Mouse (Mus musculus): ENCODE results near the gene Kif1bp. TPM values are rescaled to one million over a fixed set of nuclear protein-coding genes. Genes with fewer than 3 reads are reported as not detected.
"Not testable (repeated sequence)": the region's sequence is repeated elsewhere in the genome, so short reads cannot be mapped to it uniquely, and the experiment has no call there.

The Kif1bp gene
- polyA plus RNA-seq, 1 experiment = 142 TPM

- Histone ChIP-seq H3K27ac (ENCODE audit: insufficient read depth, low read length) (no peak overlapping the region), H3K4me3 (ENCODE audit: insufficient read depth, low read length) (no peak overlapping the region), H3K4me1 (ENCODE audit: control insufficient read depth, insufficient read depth, low read length) (no peaks in the 10 kb centered on the region; the same call in 1 of the 2 replicates)
- TF ChIP-seq CTCF (IDR thresholded peaks at IDR 0.05; ENCODE audit: extremely low read depth, insufficient read depth, low read length) = no peak
- no peak for TF ChIP-seq POLR2A (IDR thresholded peaks at IDR 0.05; ENCODE audit: extremely low read depth, insufficient read depth, low read length)
Observed at GRCm38 (mm10) chr10:62592496-62592895, 14.2 kb upstream of the Kif1bp start.

DNA sequence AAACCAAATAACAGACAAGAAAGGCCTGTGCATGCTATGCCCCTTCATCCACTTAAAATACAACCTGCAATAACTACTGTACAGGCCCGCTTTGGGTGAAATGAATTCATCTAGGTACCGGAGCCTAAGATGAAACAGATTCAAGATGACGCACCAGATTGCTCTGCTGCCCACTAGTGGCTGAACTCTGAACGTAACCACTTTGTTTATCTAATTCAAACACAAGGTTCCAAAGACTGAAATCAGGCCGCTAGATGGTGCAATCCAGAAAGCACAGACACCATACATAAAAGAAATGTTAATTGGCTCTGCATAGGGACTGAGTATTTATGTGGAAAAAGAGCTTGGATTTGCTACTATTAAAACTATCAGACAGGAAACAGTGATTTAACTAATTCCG is 11.9 kb upstream of the Kif1bp start:
- H3K27ac ChIP-seq (ENCODE audit: insufficient read depth, low read length) = no peak overlapping the region
- no peaks in the 10 kb centered on the region; the same call in 1 of the 2 replicates for H3K4me1 ChIP-seq (ENCODE audit: control insufficient read depth, insufficient read depth, low read length)
- TF ChIP-seq CTCF (IDR thresholded peaks at IDR 0.05; ENCODE audit: extremely low read depth, insufficient read depth, low read length) = peak; percentile 93
- TF ChIP-seq POLR2A (IDR thresholded peaks at IDR 0.05; ENCODE audit: extremely low read depth, insufficient read depth, low read length) = no peak
- H3K4me3 ChIP-seq (ENCODE audit: insufficient read depth, low read length) = no peak overlapping the region

DNA sequence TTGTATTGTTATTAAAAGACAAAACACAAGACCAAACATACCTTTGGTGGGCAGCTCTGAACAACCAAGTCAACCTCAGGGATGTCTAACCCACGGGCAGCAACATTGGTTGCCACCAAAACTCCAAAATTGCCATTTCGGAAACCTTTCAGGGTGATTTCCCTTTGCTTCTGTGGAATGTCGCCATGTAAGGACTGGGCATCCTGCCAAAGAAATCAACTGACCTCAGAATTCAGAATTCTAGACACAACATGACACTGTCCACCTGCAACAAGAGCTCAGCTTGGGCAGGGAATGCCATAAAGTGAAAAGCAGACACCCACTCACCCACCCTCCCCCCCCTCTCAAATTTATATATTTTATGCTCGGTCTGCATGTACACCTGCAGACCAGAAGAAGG is 10.4 kb upstream of the Kif1bp start:
- no peak for TF ChIP-seq POLR2A (IDR thresholded peaks at IDR 0.05; ENCODE audit: extremely low read depth, insufficient read depth, low read length)
- no peak for TF ChIP-seq CTCF (IDR thresholded peaks at IDR 0.05; ENCODE audit: extremely low read depth, insufficient read depth, low read length)
- Histone ChIP-seq H3K4me3 (ENCODE audit: insufficient read depth, low read length) (no peak overlapping the region), H3K4me1 (ENCODE audit: control insufficient read depth, insufficient read depth, low read length) (no peaks in the 10 kb centered on the region; the same call in 1 of the 2 replicates), H3K27ac (ENCODE audit: insufficient read depth, low read length) (no peak overlapping the region)

DNA sequence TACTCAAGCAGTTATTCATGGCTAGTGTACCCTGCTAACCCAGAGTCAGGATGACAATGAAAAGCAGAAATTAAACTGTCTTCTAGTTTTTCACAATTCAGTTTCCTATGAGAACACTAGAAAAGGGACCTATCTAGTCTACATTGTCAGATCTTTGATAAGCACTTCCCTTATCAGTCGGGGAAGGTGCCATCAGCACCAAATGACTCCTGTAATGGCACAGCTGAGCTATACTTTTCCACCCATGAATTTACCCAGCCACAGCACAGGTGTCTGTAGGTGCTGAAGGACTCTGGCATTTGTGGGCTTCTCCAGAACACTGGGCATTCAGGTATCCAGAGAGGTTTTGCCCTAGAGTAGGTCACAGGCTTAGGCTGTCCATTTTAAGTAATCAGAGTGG is 5.0 kb upstream of the Kif1bp start:
- no peak overlapping the region for H3K27ac ChIP-seq (ENCODE audit: insufficient read depth, low read length)
- no peak overlapping the region for H3K4me3 ChIP-seq (ENCODE audit: insufficient read depth, low read length)
- TF ChIP-seq CTCF (IDR thresholded peaks at IDR 0.05; ENCODE audit: extremely low read depth, insufficient read depth, low read length) = no peak
- TF ChIP-seq POLR2A (IDR thresholded peaks at IDR 0.05; ENCODE audit: extremely low read depth, insufficient read depth, low read length) = no peak
- no peaks in the 10 kb centered on the region for H3K4me1 ChIP-seq (ENCODE audit: control insufficient read depth, insufficient read depth, low read length)

DNA sequence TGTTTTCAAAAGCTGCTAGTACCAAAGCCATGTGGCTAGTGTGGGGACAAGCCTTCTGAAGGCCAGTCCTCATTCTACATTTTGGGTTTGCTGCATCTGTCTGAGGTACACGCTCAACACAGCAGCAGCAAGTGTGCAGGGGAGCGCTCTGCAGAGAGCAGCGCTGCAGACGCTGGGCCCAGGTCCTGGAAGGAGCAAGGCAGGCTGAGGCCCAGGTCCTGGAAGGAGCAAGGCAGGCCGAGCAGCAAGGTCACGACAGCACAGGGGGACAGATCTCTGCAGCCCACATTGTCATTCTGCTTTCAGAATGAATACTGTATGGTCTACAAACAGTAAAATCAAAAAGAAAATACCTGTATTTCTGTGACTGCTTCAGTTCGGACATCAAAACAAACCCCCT is 4.4 kb upstream of the Kif1bp start:
- no peak overlapping the region for H3K4me3 ChIP-seq (ENCODE audit: insufficient read depth, low read length)
- TF ChIP-seq CTCF (IDR thresholded peaks at IDR 0.05; ENCODE audit: extremely low read depth, insufficient read depth, low read length) = no peak
- TF ChIP-seq POLR2A (IDR thresholded peaks at IDR 0.05; ENCODE audit: extremely low read depth, insufficient read depth, low read length) = no peak
- H3K27ac ChIP-seq (ENCODE audit: insufficient read depth, low read length) = no peak overlapping the region
- H3K4me1 ChIP-seq (ENCODE audit: control insufficient read depth, insufficient read depth, low read length) = no peaks in the 10 kb centered on the region

GRCm38 (mm10) chr10:62582263-62582662 is 4.0 kb upstream of the Kif1bp start:
- no peak overlapping the region for H3K27ac ChIP-seq (ENCODE audit: insufficient read depth, low read length)
- no peaks in the 10 kb centered on the region for H3K4me1 ChIP-seq (ENCODE audit: control insufficient read depth, insufficient read depth, low read length)
- no peak for TF ChIP-seq POLR2A (IDR thresholded peaks at IDR 0.05; ENCODE audit: extremely low read depth, insufficient read depth, low read length)
- TF ChIP-seq CTCF (IDR thresholded peaks at IDR 0.05; ENCODE audit: extremely low read depth, insufficient read depth, low read length) = no peak
- H3K4me3 ChIP-seq (ENCODE audit: insufficient read depth, low read length) = no peak overlapping the region

DNA sequence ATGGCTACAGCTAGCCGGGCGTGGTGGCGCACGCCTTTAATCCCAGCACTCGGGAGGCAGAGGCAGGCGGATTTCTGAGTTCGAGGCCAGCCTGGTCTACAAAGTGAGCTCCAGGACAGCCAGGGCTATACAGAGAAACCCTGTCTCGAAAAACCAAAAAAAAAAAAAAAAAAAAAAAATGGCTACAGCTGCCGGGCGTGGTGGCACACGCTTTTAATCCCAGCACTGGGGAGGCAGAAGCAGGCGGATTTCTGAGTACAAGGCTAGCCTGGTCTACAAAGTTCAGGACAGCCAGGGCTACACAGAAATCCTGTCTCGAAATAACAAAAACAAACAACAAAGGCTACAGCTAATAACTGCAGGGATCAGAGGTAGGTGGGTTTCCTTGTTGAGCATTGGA is 872 bp upstream of the Kif1bp start:
- not testable (repeated sequence) for H3K4me1 ChIP-seq (ENCODE audit: control insufficient read depth, insufficient read depth, low read length); H3K27ac ChIP-seq (ENCODE audit: insufficient read depth, low read length)

GRCm38 (mm10) chr10:62577673-62578337 is 452 bp downstream of the Kif1bp start:
- H3K4me1 ChIP-seq (ENCODE audit: control insufficient read depth, insufficient read depth, low read length) = peaks cover 4% of the 10 kb centered on the region; the same call in 1 of the 2 replicates
- H3K4me3 ChIP-seq (ENCODE audit: insufficient read depth, low read length) = peak overlapping the region; percentile 90
- TF ChIP-seq CTCF (IDR thresholded peaks at IDR 0.05; ENCODE audit: extremely low read depth, insufficient read depth, low read length) = no peak
- no peak for TF ChIP-seq POLR2A (IDR thresholded peaks at IDR 0.05; ENCODE audit: extremely low read depth, insufficient read depth, low read length)
- peak overlapping the region; percentile 51 for H3K27ac ChIP-seq (ENCODE audit: insufficient read depth, low read length)

More for the DNA sequence above, 872 bp upstream of the Kif1bp start:
- not testable (repeated sequence) for H3K4me3 ChIP-seq (ENCODE audit: insufficient read depth, low read length)

DNA sequence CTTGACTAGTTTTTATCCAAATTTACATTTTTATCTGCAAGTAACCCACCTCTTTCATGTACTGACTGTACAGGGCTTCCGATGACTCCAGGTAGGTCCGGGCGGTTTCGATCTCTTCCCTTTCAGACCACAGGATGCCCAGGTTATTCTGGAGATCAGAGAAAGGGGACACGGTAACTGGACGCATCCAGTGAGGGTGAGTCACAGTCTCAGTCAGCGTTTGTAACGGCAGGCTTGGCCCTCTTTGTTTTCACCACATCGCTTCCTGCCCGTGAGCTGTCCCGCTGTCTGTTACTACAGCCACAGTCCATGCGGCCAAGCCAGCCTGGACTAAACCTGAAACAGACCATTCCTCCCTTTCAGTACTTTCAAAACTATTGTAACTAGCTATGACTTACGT is 3.3 kb downstream of the Kif1bp start:
- no peak for TF ChIP-seq POLR2A (IDR thresholded peaks at IDR 0.05; ENCODE audit: extremely low read depth, insufficient read depth, low read length)
- TF ChIP-seq CTCF (IDR thresholded peaks at IDR 0.05; ENCODE audit: extremely low read depth, insufficient read depth, low read length) = no peak
- Histone ChIP-seq H3K27ac (ENCODE audit: insufficient read depth, low read length) (no peak overlapping the region), H3K4me1 (ENCODE audit: control insufficient read depth, insufficient read depth, low read length) (peaks cover 4% of the 10 kb centered on the region; the same call in 1 of the 2 replicates), H3K4me3 (ENCODE audit: insufficient read depth, low read length) (no peak overlapping the region)

DNA sequence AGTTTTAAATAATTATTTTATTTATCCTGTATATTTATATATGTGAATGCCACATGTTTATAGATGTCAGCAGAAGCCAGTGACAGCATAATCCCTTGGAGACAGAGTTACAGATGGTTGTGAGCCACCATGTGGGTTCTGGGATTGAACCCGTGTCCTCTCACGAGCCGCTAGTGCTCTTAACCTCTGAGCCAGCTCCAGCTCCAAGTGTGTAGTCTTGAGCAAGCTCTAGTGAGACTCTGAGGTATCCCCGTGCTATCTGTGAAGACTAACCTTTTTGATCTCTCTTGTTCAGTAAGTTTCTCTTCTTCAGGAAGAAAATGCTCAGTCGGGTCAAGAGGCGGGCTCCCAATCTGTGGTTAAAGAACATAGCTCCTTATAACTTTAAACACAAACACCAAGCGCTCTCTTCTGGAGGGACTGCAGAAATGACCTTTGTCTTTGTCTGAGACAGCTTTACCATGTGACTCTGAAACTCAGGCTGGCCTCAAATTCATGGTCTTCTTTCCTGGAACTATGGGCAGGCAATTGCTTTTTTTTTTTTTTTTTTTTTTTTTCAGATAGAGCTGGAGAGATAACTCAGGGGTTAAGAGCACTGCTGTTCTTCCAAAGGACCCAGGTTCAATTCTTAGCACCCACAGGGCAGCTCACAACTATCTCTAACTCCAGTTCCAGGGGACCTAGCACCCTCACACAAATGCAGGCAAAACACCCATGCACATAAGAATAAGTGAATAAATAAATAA is 8.0 kb downstream of the Kif1bp start:
- Histone ChIP-seq H3K4me1 (ENCODE audit: control insufficient read depth, insufficient read depth, low read length) (no peaks in the 10 kb centered on the region), H3K27ac (ENCODE audit: insufficient read depth, low read length) (no peak overlapping the region), H3K4me3 (ENCODE audit: insufficient read depth, low read length) (no peak overlapping the region)
- TF ChIP-seq CTCF (IDR thresholded peaks at IDR 0.05; ENCODE audit: extremely low read depth, insufficient read depth, low read length) (no peak), POLR2A (IDR thresholded peaks at IDR 0.05; ENCODE audit: extremely low read depth, insufficient read depth, low read length) (no peak)
